Mouse (Mus musculus): ENCODE results near the gene Iah1. TPM values are rescaled to one million over a fixed set of nuclear protein-coding genes. Genes with fewer than 3 reads are reported as not detected.

Iah1 gene
- polyA plus RNA-seq, 1 experiment from 2014 or later: 34.1 TPM

DNA sequence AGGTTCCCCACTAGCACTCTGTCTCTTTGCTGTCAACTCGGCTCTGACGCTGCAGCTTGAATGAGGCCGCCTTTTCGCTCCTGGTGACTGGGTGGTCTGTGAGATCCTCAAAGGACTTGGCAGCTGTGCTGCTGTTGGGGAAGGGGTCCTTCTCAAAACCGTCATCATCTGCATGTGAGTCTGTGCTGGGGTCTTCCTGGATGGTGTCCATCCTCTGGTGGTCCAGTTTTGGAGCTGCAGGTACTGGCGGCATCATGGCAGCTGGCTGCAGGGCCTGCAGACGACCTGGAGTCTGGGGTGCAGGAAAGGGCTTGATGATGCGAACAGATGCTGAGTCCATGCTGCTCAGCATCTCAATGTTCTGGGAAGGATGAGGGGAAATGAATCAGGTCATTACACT, 9.1 kb downstream of the Iah1 start:
- Histone ChIP-seq H3K27ac (replicated peaks; ENCODE audit: low read depth, low read length) (no peak overlapping the region), H3K4me2 (ENCODE audit: low read length) (no peak overlapping the region), H3K36me3 (ENCODE audit: control insufficient read depth, insufficient read depth, low read length) (peaks cover 83% of the 10 kb centered on the region), H3K4me3 (replicated peaks; ENCODE audit: low read depth, low read length) (no peak overlapping the region), H3K4me1 (ENCODE audit: control insufficient read depth, insufficient read depth, low read length) (no peaks in the 10 kb centered on the region), H3K9ac (replicated peaks; ENCODE audit: low read length) (no peak overlapping the region), H3K27me3 (ENCODE audit: control insufficient read depth, insufficient read depth, low read length) (no peaks in the 10 kb centered on the region), H3K9me3 (ENCODE audit: control insufficient read depth, low read length) (no peaks in the 10 kb centered on the region)
- DNase-seq: no peak
- ATAC-seq (ENCODE audit: low FRiP score, low TSS enrichment): no peak
- 92% methylated on average over 8 of the region's 8 CpGs for WGBS

DNA sequence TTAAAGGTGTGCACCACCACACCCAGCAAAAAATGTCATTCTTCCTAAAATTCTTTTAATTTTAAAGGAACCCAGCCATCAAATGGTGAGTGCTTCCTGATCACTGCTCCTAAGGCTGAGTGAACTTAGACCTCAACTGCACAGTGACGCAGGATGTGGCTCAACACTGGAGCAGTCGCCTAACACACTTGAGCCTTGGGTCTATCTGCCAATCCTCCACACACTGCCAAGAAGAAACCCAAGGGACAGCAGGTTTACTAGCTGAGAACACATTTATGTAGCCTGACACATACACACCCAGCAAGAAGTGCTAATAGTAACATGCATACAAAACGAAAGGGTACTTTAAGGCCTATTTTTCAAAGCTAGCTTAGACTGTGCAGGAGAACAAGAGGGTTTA, 10.1 kb downstream of the Iah1 start:
- no peaks in the 10 kb centered on the region for H3K4me1 ChIP-seq (ENCODE audit: control insufficient read depth, insufficient read depth, low read length)
- DNase-seq: no peak
- no peak overlapping the region for H3K9ac ChIP-seq (replicated peaks; ENCODE audit: low read length)
- H3K36me3 ChIP-seq (ENCODE audit: control insufficient read depth, insufficient read depth, low read length): peaks cover 84% of the 10 kb centered on the region
- 94% methylated on average over 3 of the region's 3 CpGs for WGBS
- H3K27ac ChIP-seq (replicated peaks; ENCODE audit: low read depth, low read length): no peak overlapping the region
- H3K27me3 ChIP-seq (ENCODE audit: control insufficient read depth, insufficient read depth, low read length): no peaks in the 10 kb centered on the region
- H3K9me3 ChIP-seq (ENCODE audit: control insufficient read depth, low read length): no peaks in the 10 kb centered on the region
- H3K4me2 ChIP-seq (ENCODE audit: low read length): no peak overlapping the region
- H3K4me3 ChIP-seq (replicated peaks; ENCODE audit: low read depth, low read length): no peak overlapping the region
- no peak for ATAC-seq (ENCODE audit: low FRiP score, low TSS enrichment)

DNA sequence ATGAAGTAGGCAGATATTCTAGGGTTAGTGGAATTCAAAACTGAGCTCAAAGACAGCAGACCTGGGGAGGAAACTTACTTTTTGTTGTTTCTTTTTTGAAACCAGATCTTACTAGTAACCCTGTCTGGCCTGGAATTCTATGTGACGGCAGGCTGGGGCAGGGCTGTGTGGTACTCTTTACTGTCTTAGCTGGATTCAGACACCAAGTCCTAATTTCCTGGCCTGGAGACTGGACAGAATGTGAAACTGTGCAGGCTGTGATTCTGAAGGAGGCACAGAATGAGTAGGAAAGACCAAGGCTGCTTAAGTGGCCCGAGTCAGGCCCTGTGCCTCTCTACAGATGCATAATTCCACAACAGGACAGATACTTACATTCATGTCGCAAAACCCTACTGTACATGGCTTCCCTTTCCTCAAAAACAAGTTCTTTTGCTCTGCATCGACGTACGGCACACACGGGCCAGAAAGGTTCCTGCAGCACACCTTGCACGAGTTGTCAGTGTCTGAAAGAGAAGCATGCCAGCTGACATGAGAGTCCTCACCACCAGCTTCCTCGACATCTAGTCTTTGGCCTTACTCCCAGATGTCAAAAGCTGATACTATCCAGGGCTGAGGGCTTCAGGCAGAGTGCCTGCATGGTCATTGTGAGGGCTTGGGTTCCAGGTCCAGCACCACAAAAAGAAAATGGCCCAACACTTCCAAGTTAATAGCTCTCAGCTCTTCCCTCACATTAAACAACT, 13.6 kb downstream of the Iah1 start:
- DNase-seq (no peak), ATAC-seq (ENCODE audit: low FRiP score, low TSS enrichment) (no peak)
- no peak overlapping the region for H3K4me2 ChIP-seq (ENCODE audit: low read length)
- H3K27me3 ChIP-seq (ENCODE audit: control insufficient read depth, insufficient read depth, low read length): no peaks in the 10 kb centered on the region
- H3K27ac ChIP-seq (replicated peaks; ENCODE audit: low read depth, low read length): no peak overlapping the region
- H3K9me3 ChIP-seq (ENCODE audit: control insufficient read depth, low read length): no peaks in the 10 kb centered on the region
- no peak overlapping the region for H3K4me3 ChIP-seq (replicated peaks; ENCODE audit: low read depth, low read length)
- peaks cover 91% of the 10 kb centered on the region for H3K36me3 ChIP-seq (ENCODE audit: control insufficient read depth, insufficient read depth, low read length)
- no peaks in the 10 kb centered on the region for H3K4me1 ChIP-seq (ENCODE audit: control insufficient read depth, insufficient read depth, low read length)
- 95% methylated on average over 9 of the region's 9 CpGs for WGBS
- H3K9ac ChIP-seq (replicated peaks; ENCODE audit: low read length): no peak overlapping the region

DNA sequence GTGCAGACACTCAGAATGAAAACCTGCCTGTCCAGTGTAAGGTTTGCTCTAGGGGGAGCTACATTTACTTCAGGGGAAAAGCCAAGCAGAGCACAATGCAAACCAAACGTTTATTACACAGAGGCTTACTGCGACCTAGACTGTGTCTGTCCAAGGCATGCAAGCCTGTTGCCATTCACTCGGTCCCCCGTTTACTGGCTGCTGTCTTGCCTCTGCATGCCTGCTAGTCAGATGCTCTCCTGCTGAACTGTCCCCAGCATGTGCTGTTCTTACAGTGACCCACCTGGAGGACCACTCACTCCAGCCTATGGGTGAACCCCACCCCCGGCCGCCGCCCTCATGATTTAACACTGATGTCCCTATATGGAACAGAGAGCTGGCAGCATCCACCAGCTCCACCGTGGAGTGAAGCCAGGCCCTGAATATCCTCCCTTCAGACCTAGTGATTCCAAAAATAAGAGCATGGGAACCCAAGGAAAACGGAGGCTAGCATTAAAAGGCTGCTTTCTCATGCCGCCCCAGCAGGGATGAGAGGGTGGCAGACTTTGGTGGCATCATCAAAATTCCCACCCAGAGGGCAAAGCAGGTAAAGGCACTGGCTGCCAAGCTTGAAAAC, 14.9 kb downstream of the Iah1 start:
- H3K27ac ChIP-seq (replicated peaks; ENCODE audit: low read depth, low read length): no peak overlapping the region
- no peak overlapping the region for H3K9ac ChIP-seq (replicated peaks; ENCODE audit: low read length)
- no peak overlapping the region for H3K4me2 ChIP-seq (ENCODE audit: low read length)
- H3K27me3 ChIP-seq (ENCODE audit: control insufficient read depth, insufficient read depth, low read length): no peaks in the 10 kb centered on the region
- 93% methylated on average over 10 of the region's 10 CpGs for WGBS
- no peak for ATAC-seq (ENCODE audit: low FRiP score, low TSS enrichment)
- no peaks in the 10 kb centered on the region for H3K4me1 ChIP-seq (ENCODE audit: control insufficient read depth, insufficient read depth, low read length)
- no peak overlapping the region for H3K4me3 ChIP-seq (replicated peaks; ENCODE audit: low read depth, low read length)
- H3K9me3 ChIP-seq (ENCODE audit: control insufficient read depth, low read length): no peaks in the 10 kb centered on the region
- peaks cover 86% of the 10 kb centered on the region for H3K36me3 ChIP-seq (ENCODE audit: control insufficient read depth, insufficient read depth, low read length)
- DNase-seq: no peak

DNA sequence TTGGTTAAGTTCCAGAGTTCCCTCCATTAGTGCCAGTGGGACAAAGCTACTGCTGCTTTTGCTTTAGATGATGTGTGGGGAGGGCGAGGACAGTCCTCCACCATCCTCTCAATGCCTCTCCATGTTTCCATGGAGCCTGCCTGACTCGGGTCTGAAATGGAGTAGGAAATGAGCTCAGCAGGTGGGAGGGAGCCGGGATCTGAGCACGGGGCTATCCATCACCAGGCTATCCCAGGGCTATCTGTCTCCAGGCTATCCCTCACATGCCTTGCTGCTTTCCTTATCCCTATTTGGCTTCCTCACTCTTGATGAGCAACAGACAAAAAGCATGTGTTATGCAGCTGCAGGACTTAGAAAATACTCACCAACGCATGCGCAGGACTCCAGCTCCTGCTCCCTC, 15.5 kb downstream of the Iah1 start:
- DNase-seq (no peak), ATAC-seq (ENCODE audit: low FRiP score, low TSS enrichment) (no peak)
- Histone ChIP-seq H3K36me3 (ENCODE audit: control insufficient read depth, insufficient read depth, low read length) (peaks cover 87% of the 10 kb centered on the region), H3K27me3 (ENCODE audit: control insufficient read depth, insufficient read depth, low read length) (no peaks in the 10 kb centered on the region), H3K9me3 (ENCODE audit: control insufficient read depth, low read length) (no peaks in the 10 kb centered on the region), H3K9ac (replicated peaks; ENCODE audit: low read length) (no peak overlapping the region), H3K4me1 (ENCODE audit: control insufficient read depth, insufficient read depth, low read length) (no peaks in the 10 kb centered on the region), H3K4me3 (replicated peaks; ENCODE audit: low read depth, low read length) (no peak overlapping the region), H3K27ac (replicated peaks; ENCODE audit: low read depth, low read length) (no peak overlapping the region), H3K4me2 (ENCODE audit: low read length) (no peak overlapping the region)
- 82% methylated on average over 6 of the region's 6 CpGs for WGBS

DNA sequence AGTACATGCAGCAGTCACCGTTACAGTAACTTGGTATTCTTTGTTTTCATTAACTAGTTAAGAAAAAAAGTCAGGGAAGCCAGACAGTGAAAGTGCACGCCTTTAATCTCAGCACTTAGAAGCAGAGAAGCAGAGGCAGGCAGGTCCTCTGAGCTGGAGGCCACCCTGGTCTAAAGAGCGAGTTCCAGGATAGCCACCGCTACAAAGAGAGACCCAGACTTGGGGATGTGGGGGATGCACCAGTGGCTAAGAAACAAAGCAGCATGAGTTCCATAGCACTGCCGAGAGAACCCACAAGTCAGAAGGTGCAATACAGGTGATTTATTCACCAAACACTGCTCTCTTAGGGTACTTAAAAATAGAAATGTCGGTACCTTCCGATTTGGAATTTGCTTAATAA, 16.8 kb downstream of the Iah1 start:
- 94% methylated on average over 7 of the region's 7 CpGs for WGBS
- H3K9ac ChIP-seq (replicated peaks; ENCODE audit: low read length): no peak overlapping the region
- H3K4me1 ChIP-seq (ENCODE audit: control insufficient read depth, insufficient read depth, low read length): no peaks in the 10 kb centered on the region
- H3K4me2 ChIP-seq (ENCODE audit: low read length): no peak overlapping the region
- no peaks in the 10 kb centered on the region for H3K9me3 ChIP-seq (ENCODE audit: control insufficient read depth, low read length)
- ATAC-seq (ENCODE audit: low FRiP score, low TSS enrichment) (no peak), DNase-seq (no peak)
- H3K36me3 ChIP-seq (ENCODE audit: control insufficient read depth, insufficient read depth, low read length): peaks cover 74% of the 10 kb centered on the region
- no peak overlapping the region for H3K4me3 ChIP-seq (replicated peaks; ENCODE audit: low read depth, low read length)
- no peaks in the 10 kb centered on the region for H3K27me3 ChIP-seq (ENCODE audit: control insufficient read depth, insufficient read depth, low read length)
- no peak overlapping the region for H3K27ac ChIP-seq (replicated peaks; ENCODE audit: low read depth, low read length)

DNA sequence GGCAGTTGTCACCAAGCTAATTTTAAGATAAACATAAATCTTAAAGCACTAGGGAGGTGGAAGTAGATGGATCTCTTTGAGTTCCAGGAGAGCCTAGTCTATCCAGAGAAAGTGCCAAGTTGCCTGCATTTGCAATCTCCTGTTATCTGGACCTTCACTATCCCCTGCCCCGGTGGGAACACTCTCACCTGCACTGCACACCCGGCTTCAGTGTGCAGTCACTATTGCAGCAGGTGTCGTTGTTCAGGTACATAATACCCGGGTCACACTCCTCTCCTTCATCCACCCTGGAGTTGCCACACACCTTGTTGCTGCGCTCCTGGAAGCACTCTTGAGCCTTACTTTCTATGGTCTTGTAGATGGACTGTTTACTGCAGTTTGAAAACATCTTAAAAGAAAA, 17.6 kb downstream of the Iah1 start:
- Histone ChIP-seq H3K4me3 (replicated peaks; ENCODE audit: low read depth, low read length) (no peak overlapping the region), H3K9ac (replicated peaks; ENCODE audit: low read length) (no peak overlapping the region), H3K27me3 (ENCODE audit: control insufficient read depth, insufficient read depth, low read length) (no peaks in the 10 kb centered on the region), H3K9me3 (ENCODE audit: control insufficient read depth, low read length) (no peaks in the 10 kb centered on the region), H3K4me2 (ENCODE audit: low read length) (no peak overlapping the region), H3K27ac (replicated peaks; ENCODE audit: low read depth, low read length) (no peak overlapping the region), H3K4me1 (ENCODE audit: control insufficient read depth, insufficient read depth, low read length) (no peaks in the 10 kb centered on the region), H3K36me3 (ENCODE audit: control insufficient read depth, insufficient read depth, low read length) (peaks cover 71% of the 10 kb centered on the region)
- ATAC-seq (ENCODE audit: low FRiP score, low TSS enrichment): no peak
- DNase-seq: no peak
- WGBS: 94% methylated on average over 5 of the region's 5 CpGs

DNA sequence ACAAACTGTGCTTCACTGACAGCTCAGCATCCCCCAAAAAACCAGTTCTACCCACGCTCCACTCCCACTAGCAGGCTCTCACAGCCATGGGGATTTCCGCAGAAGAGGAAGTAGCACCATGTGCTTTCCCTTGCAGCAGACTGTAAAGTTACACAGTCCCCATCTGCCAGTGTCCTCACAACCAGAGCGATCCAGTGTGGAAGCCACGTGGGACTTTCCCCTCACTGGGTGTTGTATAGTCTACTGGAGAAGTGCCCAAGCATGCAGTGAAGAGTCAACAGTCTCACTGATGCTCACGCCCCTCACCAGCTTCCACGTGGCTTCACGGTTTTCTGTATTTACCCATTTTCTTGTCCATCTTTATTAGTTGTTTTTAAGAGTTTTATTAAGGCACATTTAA, 19.7 kb downstream of the Iah1 start:
- Histone ChIP-seq H3K36me3 (ENCODE audit: control insufficient read depth, insufficient read depth, low read length) (peaks cover 72% of the 10 kb centered on the region), H3K9ac (replicated peaks; ENCODE audit: low read length) (no peak overlapping the region), H3K4me2 (ENCODE audit: low read length) (no peak overlapping the region), H3K9me3 (ENCODE audit: control insufficient read depth, low read length) (no peaks in the 10 kb centered on the region), H3K27me3 (ENCODE audit: control insufficient read depth, insufficient read depth, low read length) (no peaks in the 10 kb centered on the region), H3K27ac (replicated peaks; ENCODE audit: low read depth, low read length) (no peak overlapping the region), H3K4me3 (replicated peaks; ENCODE audit: low read depth, low read length) (no peak overlapping the region), H3K4me1 (ENCODE audit: control insufficient read depth, insufficient read depth, low read length) (no peaks in the 10 kb centered on the region)
- DNase-seq (no peak), ATAC-seq (ENCODE audit: low FRiP score, low TSS enrichment) (no peak)
- WGBS: 91% methylated on average over 7 of the region's 7 CpGs

DNA sequence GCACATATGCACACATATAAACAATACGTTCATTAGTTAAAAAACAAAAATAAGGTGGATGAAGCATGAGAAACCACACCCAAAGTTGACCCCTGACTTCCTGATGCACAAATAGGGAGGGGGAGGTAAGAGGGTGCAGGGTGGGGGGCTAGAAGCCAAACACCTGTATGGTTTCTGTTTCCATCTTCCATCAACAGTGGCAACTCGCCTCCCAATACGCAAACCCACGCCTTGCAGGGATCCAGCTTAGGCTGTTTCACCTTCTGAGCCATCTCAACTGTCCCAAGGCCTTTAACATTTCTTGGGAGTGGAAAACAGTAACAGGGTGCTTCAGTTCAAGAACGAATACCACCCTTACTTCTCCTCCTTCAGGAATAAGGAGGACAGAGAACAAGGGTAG, 21.0 kb downstream of the Iah1 start:
- Histone ChIP-seq H3K4me1 (ENCODE audit: control insufficient read depth, insufficient read depth, low read length) (no peaks in the 10 kb centered on the region), H3K27ac (replicated peaks; ENCODE audit: low read depth, low read length) (no peak overlapping the region), H3K4me2 (ENCODE audit: low read length) (no peak overlapping the region), H3K9ac (replicated peaks; ENCODE audit: low read length) (no peak overlapping the region), H3K36me3 (ENCODE audit: control insufficient read depth, insufficient read depth, low read length) (peaks cover 67% of the 10 kb centered on the region), H3K4me3 (replicated peaks; ENCODE audit: low read depth, low read length) (no peak overlapping the region), H3K27me3 (ENCODE audit: control insufficient read depth, insufficient read depth, low read length) (no peaks in the 10 kb centered on the region), H3K9me3 (ENCODE audit: control insufficient read depth, low read length) (no peaks in the 10 kb centered on the region)
- DNase-seq (no peak), ATAC-seq (ENCODE audit: low FRiP score, low TSS enrichment) (no peak)
- WGBS: 97% methylated on average over 5 of the region's 5 CpGs

Data from midbrain, embryonic 14.5 days (tissue).